Mouse (Mus musculus) small intestine, adult 2 months (tissue): ENCODE results near the gene Large2.
"Not testable (repeated sequence)": the region's sequence is repeated elsewhere in the genome, so short reads cannot be mapped to it uniquely, and the experiment has no call there.

Source experiments
- CTCF ChIP-seq: fragments of 200-500 bp; IDR thresholded peaks from 2 replicates; pipeline ENCODE4 v1.5.1; 2012; ENCODE audit warnings: low read depth, mild to moderate bottlenecking, control low read depth, inconsistent platforms, low read length, moderate library complexity, mixed read lengths; ENCODE audit not compliant: insufficient replicate concordance, insufficient read length; ENCODE audit errors: extremely low read depth
- POLR2A ChIP-seq: fragments of 200-500 bp; IDR thresholded peaks from 2 replicates; pipeline ENCODE4 v1.6.1; 2012; ENCODE audit warnings: low read depth, mild to moderate bottlenecking, control low read depth, inconsistent platforms, low read length, moderate library complexity

GRCm38 (mm10) chr2:92399877-92400276 lies 25.2 kb upstream of the Large2 start:
- TF ChIP-seq CTCF, POLR2A: not testable (repeated sequence)
